Mouse (Mus musculus): ENCODE measurements around the gene Xaf1.

GRCm38 (mm10) chr11:72307461-72307860 lies 6.0 kb downstream of the Xaf1 start:
- TF ChIP-seq POLR2A (IDR thresholded peaks at IDR 0.05; ENCODE audit: low read depth, low read length) (no peak), CTCF (IDR thresholded peaks at IDR 0.05; ENCODE audit: extremely low read depth, insufficient read length, insufficient replicate concordance, low read depth, low read length) (no peak)
